Mouse (Mus musculus) hindbrain, postnatal 0 days (tissue): ENCODE results near the gene Sec61a1. TPM values are rescaled to one million over a fixed set of nuclear protein-coding genes. Genes with fewer than 3 reads are reported as not detected.

ENCODE experiments used
- ATAC-seq: fragments of 200-750 bp; cut with Nextera tagmentation; 2 replicates; pipeline ENCODE4 v1.8.0; 2017; ENCODE audit warnings: mild to moderate bottlenecking, moderate TSS enrichment, moderate library complexity
- DNase-seq: peaks from one replicate; pipeline ENCODE4 v3.0.0-alpha.2; 2015; ENCODE audit warnings: low spot score
- H3K27ac ChIP-seq: fragments of 300-500 bp; sonication (generic); 2 replicates; pipeline ENCODE4 v1.5.1; 2014; ENCODE audit warnings: mild to moderate bottlenecking
- H3K27me3 ChIP-seq: fragments of 300-500 bp; sonication (generic); 2 replicates; pipeline ENCODE4 v1.6.1; 2014; ENCODE audit warnings: low read length, mixed read lengths; ENCODE audit not compliant: insufficient read depth
- H3K36me3 ChIP-seq: fragments of 300-500 bp; sonication (generic); 2 replicates; pipeline ENCODE4 v1.6.1; 2014; ENCODE audit warnings: low read length, mixed read lengths; ENCODE audit not compliant: insufficient read depth
- H3K4me1 ChIP-seq: fragments of 300-500 bp; sonication (generic); 2 replicates; pipeline ENCODE4 v1.6.1; 2014; ENCODE audit warnings: antibody characterized with exemption, low read length, mixed read lengths; ENCODE audit not compliant: insufficient read depth
- H3K4me2 ChIP-seq: fragments of 300-500 bp; sonication (generic); 2 replicates; pipeline ENCODE4 v1.6.1; 2014; ENCODE audit warnings: low read depth, mild to moderate bottlenecking, low read length, moderate library complexity, mixed read lengths
- H3K4me3 ChIP-seq: fragments of 300-500 bp; sonication (generic); 2 replicates; pipeline ENCODE4 v1.5.1; 2014; ENCODE audit warnings: low read length
- H3K9ac ChIP-seq: fragments of 300-500 bp; sonication (generic); replicated peaks from 2 replicates; pipeline ENCODE4 v1.6.1; 2014; ENCODE audit warnings: mild to moderate bottlenecking, low read length, moderate library complexity, mixed read lengths
- H3K9me3 ChIP-seq: fragments of 300-500 bp; sonication (generic); 2 replicates; pipeline ENCODE4 v1.6.1; 2016; ENCODE audit warnings: low read length, mixed read lengths
- CTCF ChIP-seq: IDR thresholded peaks from 2 replicates; pipeline ENCODE4 v1.5.1; 2016; ENCODE audit warnings: antibody characterized with exemption, control low read depth, low read depth
- WGBS: fragments of 180-500 bp; shearing (Covaris S2); extraction: QIAGEN DNeasy Blood & Tissue Kit; methylation state at CpG from one replicate; pipeline ENCODE4 v1.1.7; 2014; 5-methylcytosine and 5-hydroxymethylcytosine counted together
- polyA plus RNA-seq: library from polyadenylated mRNA; unstranded; fragments of >200 nt; fragmentation: Nextera tagmentation; extraction: Ambion mirVana; gene quantifications from 2 replicates; pipeline ENCODE4 v1.2.1, GENCODE M21; 2015
- total RNA-seq: library from RNA; depleted of rRNA; stranded (reverse); fragments of >200 nt; gene quantifications from 2 replicates; pipeline ENCODE4 v1.2.3, GENCODE M21; 2014

Gene Sec61a1
- total and polyA plus RNA-seq, 2 experiments from 2014 or later = 133 to 201 TPM

DNA sequence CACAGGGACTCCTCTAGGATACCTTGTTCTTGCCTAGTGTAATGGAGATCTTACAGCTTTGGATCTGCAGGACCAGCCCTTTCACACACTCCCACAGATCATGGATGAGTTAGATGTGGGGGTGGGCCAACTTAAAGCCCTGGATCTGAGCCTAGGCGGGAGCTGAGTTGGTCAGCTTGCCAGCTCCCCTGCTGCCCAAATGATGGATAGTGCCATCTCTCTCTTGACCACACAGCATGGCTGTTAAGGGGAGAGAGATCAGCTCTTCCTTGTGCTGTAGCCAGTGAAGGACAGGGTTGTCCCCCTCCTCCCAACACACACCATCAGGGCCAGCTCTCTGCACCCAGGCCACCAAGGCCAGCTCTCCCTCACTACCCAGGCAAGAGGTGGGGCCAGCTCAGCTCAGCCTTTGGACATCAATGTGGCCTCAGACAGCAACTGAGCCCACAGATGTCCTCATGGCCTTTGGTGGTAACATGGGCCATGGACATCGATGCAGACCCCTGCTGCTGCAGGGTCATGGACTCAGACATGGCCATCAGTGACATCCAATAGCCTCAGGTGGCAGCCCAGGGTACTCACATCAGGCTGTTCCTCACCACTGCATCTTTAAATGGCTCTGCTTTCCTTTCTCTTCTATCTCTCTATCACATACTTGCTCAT, 21.5 kb upstream of the Sec61a1 start:
- Histone ChIP-seq H3K36me3 (no peaks in the 10 kb centered on the region), H3K4me2 (no peak overlapping the region), H3K9me3 (no peaks in the 10 kb centered on the region), H3K4me1 (0 out of 2 replicates have a peak, but pooled peaks cover 9% of the 10 kb centered on the region), H3K27me3 (no peaks in the 10 kb centered on the region), H3K27ac (no peak overlapping the region), H3K9ac (no peak overlapping the region), H3K4me3 (no peak overlapping the region)
- no peak for DNase-seq
- no peak for TF ChIP-seq CTCF
- no peak for ATAC-seq
- 57% methylated on average over 2 of the region's 2 CpGs for WGBS

DNA sequence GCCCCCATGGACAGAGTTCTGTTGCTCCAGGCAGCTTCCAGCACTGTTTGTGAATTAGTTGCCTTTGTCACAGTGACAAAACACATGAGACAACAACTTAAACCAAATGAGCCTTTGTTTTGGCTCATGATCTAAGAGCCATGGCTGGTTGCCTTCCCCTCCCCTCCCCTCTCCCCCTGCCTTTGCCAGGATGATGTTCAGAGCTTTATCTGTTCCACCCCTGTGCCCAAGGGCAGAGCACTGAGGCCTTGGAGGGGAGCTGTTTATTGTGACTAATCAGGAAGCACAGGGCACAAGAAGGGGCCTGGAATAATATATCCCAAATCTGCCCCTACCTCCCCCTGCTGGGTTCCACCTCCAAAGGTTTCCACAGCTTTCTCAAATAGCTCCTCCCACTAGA, 11.6 kb upstream of the Sec61a1 start:
- H3K9ac ChIP-seq = no peak overlapping the region
- H3K4me2 ChIP-seq = no peak overlapping the region
- H3K4me3 ChIP-seq = no peak overlapping the region
- H3K36me3 ChIP-seq = no peaks in the 10 kb centered on the region
- ATAC-seq (no peak), DNase-seq (no peak)
- H3K27me3 ChIP-seq = no peaks in the 10 kb centered on the region
- no peaks in the 10 kb centered on the region for H3K9me3 ChIP-seq
- no peak overlapping the region for H3K27ac ChIP-seq
- no peaks in the 10 kb centered on the region for H3K4me1 ChIP-seq
- no peak for TF ChIP-seq CTCF

DNA sequence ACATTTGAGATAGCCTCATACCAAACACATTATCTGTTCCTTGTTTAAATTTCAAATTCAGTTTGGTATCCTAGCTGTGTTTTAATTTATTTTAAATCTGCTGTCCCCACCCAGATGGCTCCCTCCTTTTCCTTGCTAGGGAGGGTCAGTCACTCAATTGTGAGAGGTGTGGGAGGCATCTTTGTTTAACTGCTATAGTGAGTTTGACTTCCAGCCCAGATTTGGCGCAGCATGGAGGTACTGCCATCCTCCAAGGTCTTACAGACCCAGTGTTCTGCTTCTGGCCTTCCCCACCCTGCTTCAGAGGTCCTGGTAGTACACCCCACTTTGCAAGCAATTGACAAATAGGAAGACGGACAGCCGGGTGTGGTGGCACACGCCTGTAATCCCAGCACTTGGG, 5.4 kb upstream of the Sec61a1 start:
- no peaks in the 10 kb centered on the region for H3K27me3 ChIP-seq
- no peak overlapping the region for H3K4me3 ChIP-seq
- no peak for TF ChIP-seq CTCF
- H3K4me2 ChIP-seq = no peak overlapping the region
- no peaks in the 10 kb centered on the region for H3K36me3 ChIP-seq
- WGBS = 95% methylated on average over 4 of the region's 4 CpGs
- H3K9ac ChIP-seq = no peak overlapping the region
- no peak overlapping the region for H3K27ac ChIP-seq
- DNase-seq (no peak), ATAC-seq (no peak)
- H3K4me1 ChIP-seq = no peaks in the 10 kb centered on the region; the same call in 1 of the 2 replicates
- no peaks in the 10 kb centered on the region for H3K9me3 ChIP-seq

DNA sequence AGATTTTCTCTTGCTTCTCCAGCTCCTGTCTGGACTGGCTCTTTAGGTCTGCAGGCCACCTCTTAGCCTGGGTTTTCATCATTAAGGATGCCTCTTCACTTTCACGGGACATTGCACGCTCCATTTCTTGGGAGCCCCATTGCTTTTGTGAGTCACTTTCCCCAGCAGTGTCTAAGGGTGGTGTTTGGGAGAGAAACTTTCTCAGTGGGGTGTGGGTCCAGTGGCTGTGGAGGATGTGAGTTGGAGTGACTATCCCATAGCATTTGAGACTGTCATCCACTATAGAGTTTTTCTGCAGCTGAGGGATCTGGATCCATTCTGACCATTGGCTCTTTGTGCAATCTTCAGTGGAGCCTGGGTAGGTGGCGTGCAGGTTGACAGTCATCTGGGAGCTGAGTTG, 4.7 kb upstream of the Sec61a1 start:
- no peak overlapping the region for H3K4me3 ChIP-seq
- no peaks in the 10 kb centered on the region for H3K9me3 ChIP-seq
- WGBS = 89% methylated on average over 3 of the region's 3 CpGs
- no peaks in the 10 kb centered on the region for H3K27me3 ChIP-seq
- H3K4me1 ChIP-seq = no peaks in the 10 kb centered on the region; the same call in 1 of the 2 replicates
- DNase-seq (no peak), ATAC-seq (no peak)
- H3K27ac ChIP-seq = no peak overlapping the region
- H3K36me3 ChIP-seq = no peaks in the 10 kb centered on the region
- H3K9ac ChIP-seq = no peak overlapping the region
- no peak for TF ChIP-seq CTCF
- no peak overlapping the region for H3K4me2 ChIP-seq

DNA sequence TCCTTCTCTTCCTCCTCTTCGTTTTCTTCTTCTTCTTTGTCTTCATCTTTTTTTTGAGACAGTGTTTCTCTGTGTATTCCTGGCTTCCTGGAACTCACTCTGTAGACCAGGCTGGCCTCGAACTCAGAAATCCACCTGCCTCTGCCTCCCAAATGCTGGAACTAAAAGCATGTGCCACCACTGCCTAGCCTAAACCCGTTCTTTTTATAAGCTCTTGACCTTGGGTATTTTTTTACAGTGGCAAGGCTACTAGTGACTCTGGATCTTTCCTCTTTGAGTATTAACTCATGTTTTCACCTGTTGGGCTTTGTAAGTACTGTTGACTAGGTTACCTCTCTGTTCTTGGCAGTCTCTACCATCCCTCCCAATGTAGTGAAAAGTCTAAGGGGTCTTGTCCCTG, 4.3 kb upstream of the Sec61a1 start:
- no peak overlapping the region for H3K27ac ChIP-seq
- DNase-seq (no peak), ATAC-seq (no peak)
- 68% methylated on average over 3 of the region's 3 CpGs for WGBS
- H3K4me3 ChIP-seq = no peak overlapping the region
- no peaks in the 10 kb centered on the region; the same call in 1 of the 2 replicates for H3K4me1 ChIP-seq
- no peaks in the 10 kb centered on the region for H3K36me3 ChIP-seq
- no peak for TF ChIP-seq CTCF
- H3K9me3 ChIP-seq = no peaks in the 10 kb centered on the region
- no peak overlapping the region for H3K4me2 ChIP-seq
- no peak overlapping the region for H3K9ac ChIP-seq
- H3K27me3 ChIP-seq = no peaks in the 10 kb centered on the region

DNA sequence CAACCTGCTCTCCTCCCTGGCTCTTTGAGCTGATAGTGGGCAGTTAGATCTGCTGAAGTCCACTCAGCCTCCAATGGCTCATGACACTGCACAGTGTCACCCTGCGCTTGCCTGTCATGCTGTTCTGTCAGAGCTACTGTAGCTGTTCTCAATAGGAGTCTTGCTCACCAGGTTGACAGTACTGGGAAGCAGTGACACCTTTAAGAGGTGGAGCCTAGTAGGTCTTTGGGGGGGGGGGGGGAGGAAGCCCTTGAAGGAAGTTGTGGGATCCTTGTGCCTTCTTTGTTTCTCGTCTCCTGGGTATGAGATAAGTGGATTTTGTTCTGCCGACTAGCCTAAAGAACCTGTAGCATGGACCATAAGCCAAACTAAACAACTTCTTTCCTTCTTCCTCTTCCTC, 3.9 kb upstream of the Sec61a1 start:
- Histone ChIP-seq H3K36me3 (no peaks in the 10 kb centered on the region), H3K4me2 (no peak overlapping the region), H3K27me3 (no peaks in the 10 kb centered on the region), H3K4me3 (no peak overlapping the region), H3K9me3 (no peaks in the 10 kb centered on the region), H3K27ac (no peak overlapping the region), H3K9ac (no peak overlapping the region), H3K4me1 (no peaks in the 10 kb centered on the region; the same call in 1 of the 2 replicates)
- 81% methylated on average over 3 of the region's 3 CpGs for WGBS
- TF ChIP-seq CTCF = no peak
- ATAC-seq (no peak), DNase-seq (no peak)

DNA sequence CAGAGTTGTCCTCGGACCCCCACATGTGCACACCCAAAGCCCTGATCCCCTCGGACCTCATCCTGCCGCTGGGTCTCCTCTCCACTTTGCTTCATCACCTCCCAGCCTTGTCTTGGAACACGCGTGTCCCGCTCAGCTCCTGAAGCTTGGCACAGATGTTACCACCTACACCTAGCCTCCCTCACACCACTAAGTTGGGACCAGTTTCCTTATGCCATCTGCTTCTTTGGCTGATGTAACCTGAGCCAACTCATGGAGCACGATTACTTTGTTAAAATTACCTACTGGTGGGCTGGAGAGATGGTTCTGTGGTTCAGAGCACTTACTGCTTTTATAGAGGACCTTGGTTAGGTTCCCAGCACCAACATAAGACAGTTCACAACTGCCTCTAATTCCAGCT, 3.1 kb upstream of the Sec61a1 start:
- H3K9me3 ChIP-seq = no peaks in the 10 kb centered on the region
- H3K4me2 ChIP-seq = no peak overlapping the region
- H3K4me1 ChIP-seq = no peaks in the 10 kb centered on the region; the same call in 1 of the 2 replicates
- TF ChIP-seq CTCF = no peak
- no peak overlapping the region for H3K27ac ChIP-seq
- H3K9ac ChIP-seq = no peak overlapping the region
- ATAC-seq (no peak), DNase-seq (no peak)
- H3K27me3 ChIP-seq = no peaks in the 10 kb centered on the region
- H3K36me3 ChIP-seq = no peaks in the 10 kb centered on the region
- 81% methylated on average over 7 of the region's 7 CpGs for WGBS
- no peak overlapping the region for H3K4me3 ChIP-seq
